In genomic region chr2:152225536-152225935, GRCm38 (mm10) we compare ENCODE assay signal across 9 mouse cellular contexts. TPM values are rescaled to one million over a fixed set of nuclear protein-coding genes. Genes with fewer than 3 reads are reported as not detected.
DNase-seq lines count a peak whose midpoint lies in the region; ATAC-seq and TF ChIP-seq lines count a peak whose summit lies in the region.
"Had no signal": no experiment of that assay in that cellular context is flagged by ENCODE, and none has a peak within 500 bp of the region (broad histone marks: within the 10 kb centered on the region; RNA-seq: fewer than 3 reads in every experiment).

No protein-coding gene starts in this region.

- peaks cover 25% of the 10 kb centered on the region for H3K4me1 ChIP-seq in kidney, embryonic 15.5 days
- peaks cover 12% of the 10 kb centered on the region for H3K4me1 ChIP-seq in kidney, adult 2 months (ENCODE audit: control insufficient read depth, insufficient read depth, low read length)
- peaks cover 9% of the 10 kb centered on the region for H3K4me1 ChIP-seq in embryonic facial prominence, embryonic 14.5 days (ENCODE audit: control insufficient read depth, insufficient read depth, low read length)
- peaks cover 24% of the 10 kb centered on the region for H3K4me1 ChIP-seq in midbrain, embryonic 13.5 days (replicated peaks)

- peaks cover 9% of the 10 kb centered on the region; the same call in 1 of the 2 replicates for H3K36me3 ChIP-seq in kidney, embryonic 15.5 days
- H3K36me3 ChIP-seq in kidney, adult 2 months (ENCODE audit: control insufficient read depth, insufficient read depth, low read length): no peaks in the 10 kb centered on the region
- 0 out of 2 replicates have a peak, but pooled peaks cover 6% of the 10 kb centered on the region for H3K36me3 ChIP-seq in embryonic facial prominence, embryonic 14.5 days (ENCODE audit: control insufficient read depth, insufficient read depth, low read length)
- no peaks in the 10 kb centered on the region for H3K36me3 ChIP-seq in midbrain, embryonic 13.5 days

- TF ChIP-seq CTCF in kidney, adult 2 months (conservative IDR thresholded peaks at IDR 0.05; ENCODE audit: insufficient read depth, insufficient read length, low read depth, low read length): no peak

- WGBS in kidney, embryonic 15.5 days: 69% methylated on average over 7 of the region's 7 CpGs
- WGBS in kidney, adult 2 months: 73% methylated on average over 7 of the region's 7 CpGs
- WGBS in embryonic facial prominence, embryonic 14.5 days: 71% methylated on average over 7 of the region's 7 CpGs
- WGBS in midbrain, embryonic 13.5 days: 75% methylated on average over 7 of the region's 7 CpGs

- ATAC-seq in cerebellum, adult (ENCODE audit: insufficient number of reproducible peaks, low FRiP score, low TSS enrichment): no peak
- ATAC-seq in kidney, embryonic 15.5 days (replicated peaks; ENCODE audit: low FRiP score): no peak
- ATAC-seq in embryonic facial prominence, embryonic 14.5 days (ENCODE audit: low read depth): no peak
- ATAC-seq in midbrain, embryonic 13.5 days: no peak

- peak overlapping the region; percentile 64 for H3K4me2 ChIP-seq in kidney, embryonic 15.5 days
- peak overlapping the region; percentile 78; the same call in 1 of the 2 replicates for H3K4me2 ChIP-seq in embryonic facial prominence, embryonic 14.5 days (ENCODE audit: low read depth, low read length)
- H3K4me2 ChIP-seq in midbrain, embryonic 13.5 days (replicated peaks): no peak overlapping the region

- no peak overlapping the region; the same call in 1 of the 2 replicates for H3K4me3 ChIP-seq in kidney, embryonic 15.5 days (replicated peaks)
- no peak overlapping the region for H3K4me3 ChIP-seq in kidney, adult 2 months (ENCODE audit: insufficient read depth, low read depth, low read length)
- H3K4me3 ChIP-seq in embryonic facial prominence, embryonic 14.5 days (ENCODE audit: low read depth, low read length): no peak overlapping the region; the same call in 1 of the 2 replicates
- no peak overlapping the region for H3K4me3 ChIP-seq in midbrain, embryonic 13.5 days (replicated peaks)

- no peaks in the 10 kb centered on the region for H3K27me3 ChIP-seq in kidney, embryonic 15.5 days
- H3K27me3 ChIP-seq in kidney, adult 2 months (replicated peaks; ENCODE audit: control insufficient read depth, insufficient read depth, low read length): no peaks in the 10 kb centered on the region
- no peaks in the 10 kb centered on the region for H3K27me3 ChIP-seq in embryonic facial prominence, embryonic 14.5 days (replicated peaks; ENCODE audit: control insufficient read depth, insufficient read depth, low read length)
- no peaks in the 10 kb centered on the region for H3K27me3 ChIP-seq in midbrain, embryonic 13.5 days

- H3K9ac ChIP-seq in kidney, embryonic 15.5 days: peak overlapping the region; percentile 87; the same call in 1 of the 2 replicates
- H3K9ac ChIP-seq in embryonic facial prominence, embryonic 14.5 days (ENCODE audit: low read depth, low read length): 0 out of 2 replicates have a peak overlapping the region, but pooled peaks have one; percentile 94
- H3K9ac ChIP-seq in midbrain, embryonic 13.5 days (replicated peaks): peak overlapping the region; percentile 52

- H3K27ac ChIP-seq in kidney, embryonic 15.5 days: peak overlapping the region; percentile 99; the same call in 1 of the 2 replicates
- no peak overlapping the region for H3K27ac ChIP-seq in kidney, adult 2 months (ENCODE audit: insufficient read depth, low read depth, low read length)
- 0 out of 2 replicates have a peak overlapping the region, but pooled peaks have one; percentile 98 for H3K27ac ChIP-seq in embryonic facial prominence, embryonic 14.5 days (replicated peaks; ENCODE audit: low read depth, low read length)
- H3K27ac ChIP-seq in midbrain, embryonic 13.5 days: no peak overlapping the region

- no peaks in the 10 kb centered on the region for H3K9me3 ChIP-seq in kidney, embryonic 15.5 days (replicated peaks)
- H3K9me3 ChIP-seq in embryonic facial prominence, embryonic 14.5 days (ENCODE audit: control insufficient read depth, low read length): no peaks in the 10 kb centered on the region
- no peaks in the 10 kb centered on the region for H3K9me3 ChIP-seq in midbrain, embryonic 13.5 days

- DNase-seq in cerebellum, adult 9-11 months: peak; percentile 57
- no peak for DNase-seq in kidney, adult 2 months
- no peak for DNase-seq in embryonic facial prominence, embryonic 14.5 days (ENCODE audit: low spot score)
- no peak for DNase-seq in left cerebral cortex, postnatal 4 days
- no peak for DNase-seq in lung, postnatal 14 days
- DNase-seq: thymus, adult 2 months had no signal

- TF ChIP-seq POLR2A in kidney, adult 2 months (IDR thresholded peaks at IDR 0.05; ENCODE audit: low read depth, low read length): no peak

- intact Hi-C loops in left cerebral cortex, postnatal 4 days (cut with DNase I): no loop called here

RNA-seq across cellular contexts. Expression of gene Csnk2a1, which starts 1.1 kb away (rescaled TPM):
- 93.4 and 101 TPM in 2 replicates for polyA plus RNA-seq in kidney, embryonic 15.5 days (2015; fragmentation: Nextera tagmentation; extraction: Ambion mirVana)
- polyA plus RNA-seq in kidney, adult 2 months (2012; rRNA removed): 26.1 and 35.0 TPM in 2 replicates
- polyA plus RNA-seq in embryonic facial prominence, embryonic 14.5 days (2014; fragmentation: Nextera tagmentation; extraction: Ambion mirVana): 84.5 and 86.4 TPM in 2 replicates
- 125 and 142 TPM in 2 replicates for polyA plus RNA-seq in midbrain, embryonic 13.5 days (2015; fragmentation: Nextera tagmentation; extraction: Ambion mirVana)
- total RNA-seq in left cerebral cortex, postnatal 4 days (2021): 100 to 1,000 TPM; 142 to 148 TPM

Comparison
In these comparisons a context has a peak if more than half of its experiments do, and no peak if none do; other contexts are left out.
1. H3K27ac ChIP-seq: peak in kidney, embryonic 15.5 days (single experiment) and embryonic facial prominence, embryonic 14.5 days (single experiment); none in kidney, adult 2 months (single experiment) and midbrain, embryonic 13.5 days (single experiment).
2. Peak in every context shown above with its lines, with median percentiles within 50 percentile points of each other: H3K9ac ChIP-seq.